Mouse (Mus musculus) embryo, embryonic 11.5 days (tissue): ENCODE data around the gene Arnt2.
A peak's percentile ranks its signal among the peaks of the same experiment; 100 is the strongest.

Experiments used
- DNase-seq: peaks from one replicate; pipeline ENCODE4 v3.0.0-alpha.2; 2012; ENCODE audit warnings: low read depth, low spot score

Arnt2 gene

DNA sequence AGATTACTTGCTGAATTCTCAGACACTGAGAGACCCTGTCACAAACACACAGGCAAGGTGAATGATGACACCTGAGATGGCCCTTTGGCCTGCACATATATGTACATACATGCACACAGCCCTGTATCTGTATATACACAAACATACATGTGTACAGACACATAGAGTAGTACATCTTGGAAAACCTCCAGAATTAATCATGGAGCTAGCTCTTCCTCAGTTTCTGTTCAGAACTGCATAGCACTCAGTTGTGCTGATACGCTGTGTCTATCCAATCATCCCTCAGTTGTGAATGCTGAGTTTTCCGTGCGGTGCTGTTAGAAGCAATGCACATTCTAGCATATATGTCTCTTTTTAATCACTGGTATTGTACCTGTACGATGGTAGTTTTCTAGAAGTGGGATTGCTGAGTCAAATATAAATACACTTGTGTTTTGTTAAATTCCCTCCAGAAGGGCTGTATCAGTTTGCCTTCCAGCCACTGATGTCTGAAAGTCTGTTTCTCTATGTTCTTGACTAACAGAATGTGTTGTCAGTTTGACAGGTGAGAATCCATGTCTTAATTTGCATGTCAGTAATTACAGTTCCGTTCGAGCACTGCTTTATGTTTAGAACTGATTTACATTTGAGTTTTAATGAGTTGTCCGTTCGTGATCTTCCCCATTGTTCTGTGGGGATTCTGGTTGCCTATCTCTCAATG is 123.3 kb downstream of the Arnt2 start:
- no peak for DNase-seq

DNA sequence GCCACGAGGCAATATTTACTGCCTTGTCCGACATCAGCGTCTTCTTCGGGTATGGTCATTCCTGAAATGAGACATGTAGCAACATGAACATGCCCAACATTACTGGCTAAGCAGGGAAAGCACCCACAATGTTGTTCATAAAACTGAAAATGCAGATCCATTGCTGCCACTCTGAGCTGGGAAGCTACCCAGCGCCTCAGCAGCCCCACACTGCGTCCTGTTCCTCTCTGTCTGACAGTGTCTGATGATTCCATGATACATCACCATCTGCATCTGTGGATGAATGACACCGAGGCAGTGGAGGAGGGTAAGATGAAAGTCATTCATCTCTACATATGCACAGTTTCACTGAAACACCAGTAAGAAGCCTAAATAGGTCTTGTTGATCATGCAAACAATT is 124.2 kb downstream of the Arnt2 start:
- no peak for DNase-seq

- DNase-seq: no peak
These were observed 125.0 kb downstream of the Arnt2 start for GRCm38 (mm10) chr7:84284974-84285373.

- no peak for DNase-seq
These were observed 127.7 kb downstream of the Arnt2 start for GRCm38 (mm10) chr7:84282231-84282630.

DNA sequence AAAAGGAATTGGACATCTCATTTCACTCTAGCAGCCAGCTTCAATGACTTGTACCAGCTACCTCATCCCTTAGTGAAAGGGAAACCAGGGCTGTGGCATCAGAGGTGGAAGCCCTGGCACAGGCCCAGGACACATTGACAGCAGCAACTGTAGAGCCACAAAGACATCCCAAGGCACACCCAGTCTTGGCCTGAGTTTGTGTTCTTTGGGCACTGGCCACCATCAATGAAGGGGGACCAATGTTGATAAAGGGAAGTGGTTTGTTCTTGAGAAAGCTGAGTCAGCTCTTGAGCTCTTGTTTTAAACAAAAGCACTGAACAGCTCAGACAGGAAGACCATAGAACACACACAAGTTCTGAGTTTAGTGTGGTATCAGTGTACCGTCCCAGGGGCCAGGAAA is 130.7 kb downstream of the Arnt2 start:
- no peak for DNase-seq

DNA sequence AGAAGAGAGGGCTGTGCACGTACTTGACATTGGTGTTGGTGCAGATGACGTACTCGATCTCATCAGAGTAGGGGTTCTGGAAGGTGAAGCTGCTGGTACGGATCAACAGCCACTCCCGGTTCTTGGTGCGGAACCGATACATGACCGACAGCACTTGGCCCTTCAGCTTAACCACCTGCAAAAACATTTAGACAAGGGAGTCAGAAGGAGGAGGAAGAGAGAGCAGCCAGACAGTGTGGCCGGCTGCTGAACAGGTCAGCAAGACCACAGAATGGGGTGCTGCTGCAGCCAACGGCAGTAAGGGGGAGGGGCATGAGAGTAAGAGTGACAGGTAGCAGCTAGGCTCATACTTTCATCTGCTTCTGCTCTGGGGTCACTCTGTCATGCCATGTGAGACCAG is 134.7 kb downstream of the Arnt2 start:
- no peak for DNase-seq

GRCm38 (mm10) chr7:84273930-84274329 is 136.0 kb downstream of the Arnt2 start:
- DNase-seq: no peak

DNA sequence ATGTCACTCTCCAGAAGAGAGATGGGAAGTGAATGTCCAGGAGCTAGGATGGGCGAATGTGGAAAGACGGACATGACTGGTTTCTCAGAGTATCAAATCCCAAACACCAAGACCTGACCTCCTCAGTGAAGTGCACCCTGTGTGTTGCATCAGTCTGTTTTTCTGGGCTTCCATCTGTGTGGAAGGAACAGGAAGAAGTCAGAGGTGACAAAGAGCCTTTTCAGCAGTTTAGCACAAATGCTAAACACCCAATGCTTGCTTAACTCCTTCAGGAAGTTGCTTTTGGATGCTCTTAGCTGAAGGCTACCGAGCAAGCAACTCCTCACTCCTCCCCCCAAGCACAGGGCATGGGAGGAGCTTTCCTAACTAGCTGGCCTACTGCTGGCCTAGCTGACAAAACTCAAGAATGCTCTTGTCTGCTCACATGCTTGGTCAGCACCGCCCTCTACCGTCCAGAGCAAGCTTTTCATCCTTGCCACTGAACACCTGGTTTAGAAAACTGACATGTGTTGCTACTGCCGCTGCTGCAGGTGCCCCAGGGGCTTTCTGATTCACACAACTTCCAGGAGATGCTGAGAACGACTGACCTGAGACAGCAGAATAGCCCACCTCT is 137.7 kb downstream of the Arnt2 start:
- peak; percentile 59 for DNase-seq

DNA sequence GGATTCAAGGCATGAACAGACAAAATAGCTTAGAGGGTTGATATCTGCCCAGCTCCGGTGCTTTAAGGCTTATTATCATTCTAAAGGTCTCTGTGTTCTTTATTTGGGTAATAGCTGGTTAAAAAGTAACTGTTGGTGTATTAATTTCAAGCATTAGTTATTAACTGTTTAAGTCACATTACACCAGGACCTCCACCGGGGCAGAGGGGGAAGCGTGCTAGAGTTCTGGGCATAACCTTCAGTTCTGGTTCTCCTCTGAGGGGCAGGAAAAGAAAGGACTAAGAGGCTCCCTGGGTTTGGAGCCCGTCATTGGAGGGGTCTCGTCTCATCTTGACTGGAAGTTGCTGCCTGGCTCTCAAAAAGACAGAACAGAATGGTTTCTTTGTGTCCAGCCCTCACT is 138.5 kb downstream of the Arnt2 start:
- DNase-seq: no peak

- no peak for DNase-seq
These were observed 146.5 kb downstream of the Arnt2 start for GRCm38 (mm10) chr7:84263466-84263865.

DNA sequence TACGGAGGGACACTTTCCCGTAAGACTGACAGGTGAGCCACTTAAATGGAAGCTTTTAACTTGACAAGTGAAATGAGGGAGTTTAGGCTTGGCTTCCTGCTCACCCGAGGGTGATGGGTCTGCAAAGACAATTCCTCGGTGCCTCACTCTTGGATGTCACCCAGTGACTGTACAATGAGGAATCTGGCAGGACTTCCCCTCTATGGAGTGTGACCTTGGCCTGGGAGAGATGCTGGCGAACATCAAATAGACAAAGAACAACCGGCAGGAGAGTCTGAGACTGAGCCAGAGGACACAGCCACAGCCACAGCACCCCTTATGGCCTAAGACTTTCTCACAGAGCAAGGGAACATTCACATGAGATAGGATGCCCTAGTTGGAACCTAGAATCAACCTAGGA is 148.6 kb downstream of the Arnt2 start:
- DNase-seq: no peak

- no peak for DNase-seq
These were observed 149.6 kb downstream of the Arnt2 start for GRCm38 (mm10) chr7:84260401-84260800.

- DNase-seq: no peak
These were observed 150.5 kb downstream of the Arnt2 start for GRCm38 (mm10) chr7:84259309-84259985.

- no peak for DNase-seq
These were observed 153.3 kb downstream of the Arnt2 start for GRCm38 (mm10) chr7:84256661-84257060.

DNA sequence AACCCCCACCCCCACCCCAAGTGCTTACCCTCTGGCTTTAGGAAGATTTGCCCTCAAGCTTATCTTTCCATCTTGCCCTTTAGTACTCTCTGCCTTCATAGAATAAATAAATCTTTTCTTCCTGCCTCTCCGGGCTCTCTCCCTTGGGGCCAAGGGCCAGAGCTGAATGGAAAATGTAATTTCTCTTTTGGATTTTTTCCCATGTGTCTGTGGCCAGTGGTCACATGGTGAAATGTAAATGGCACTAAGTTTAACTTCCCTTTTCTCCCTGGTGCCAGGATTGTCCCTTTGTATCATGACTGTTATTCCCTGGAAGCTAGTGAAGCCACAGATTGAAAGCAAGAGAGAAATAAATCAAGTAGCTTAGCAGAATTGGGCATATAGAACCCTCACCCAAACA is 153.7 kb downstream of the Arnt2 start:
- DNase-seq: no peak

- DNase-seq: no peak
These were observed 155.1 kb downstream of the Arnt2 start for GRCm38 (mm10) chr7:84254916-84255315.

GRCm38 (mm10) chr7:84254311-84254710 is 155.7 kb downstream of the Arnt2 start:
- DNase-seq: no peak

DNA sequence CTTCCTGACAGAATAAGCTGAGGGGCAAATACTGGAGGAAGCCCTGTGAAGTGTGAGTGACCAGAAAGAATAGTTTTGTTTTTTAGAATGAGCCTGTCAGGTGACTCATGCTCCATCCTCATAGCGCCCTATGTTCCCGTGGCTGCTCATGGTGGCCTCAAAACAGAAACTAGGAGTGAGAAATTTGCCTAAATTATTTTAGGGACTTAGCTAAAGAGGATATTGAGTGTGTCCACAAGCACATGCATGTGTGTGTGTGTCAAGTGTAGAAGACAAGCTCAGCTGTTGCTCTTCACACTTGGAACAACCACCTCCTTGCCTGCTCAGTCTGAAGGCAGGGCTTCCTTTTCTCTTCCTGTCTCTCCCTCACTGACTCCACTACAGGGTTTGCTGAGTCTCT is 158.3 kb downstream of the Arnt2 start:
- no peak for DNase-seq

DNA sequence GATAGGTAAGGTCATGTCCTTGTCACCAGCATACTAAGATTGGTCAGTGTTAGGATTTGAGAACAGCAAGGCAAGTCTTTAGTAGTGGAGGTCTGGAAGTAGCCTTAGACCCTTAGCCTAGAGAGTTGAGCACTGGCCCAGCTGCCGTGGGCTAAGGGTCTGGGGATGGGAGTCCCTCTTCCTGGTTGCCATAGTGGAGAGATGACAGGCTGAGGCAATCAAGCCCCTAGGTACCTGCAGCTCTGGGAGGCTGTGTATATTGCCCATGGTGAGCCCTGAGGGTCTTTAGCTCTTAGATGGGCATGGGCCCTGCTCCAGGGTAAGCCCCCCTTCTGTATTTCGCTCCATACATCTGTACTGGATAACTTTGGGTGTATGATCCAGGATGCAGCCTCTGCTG is 159.2 kb downstream of the Arnt2 start:
- DNase-seq: no peak

DNA sequence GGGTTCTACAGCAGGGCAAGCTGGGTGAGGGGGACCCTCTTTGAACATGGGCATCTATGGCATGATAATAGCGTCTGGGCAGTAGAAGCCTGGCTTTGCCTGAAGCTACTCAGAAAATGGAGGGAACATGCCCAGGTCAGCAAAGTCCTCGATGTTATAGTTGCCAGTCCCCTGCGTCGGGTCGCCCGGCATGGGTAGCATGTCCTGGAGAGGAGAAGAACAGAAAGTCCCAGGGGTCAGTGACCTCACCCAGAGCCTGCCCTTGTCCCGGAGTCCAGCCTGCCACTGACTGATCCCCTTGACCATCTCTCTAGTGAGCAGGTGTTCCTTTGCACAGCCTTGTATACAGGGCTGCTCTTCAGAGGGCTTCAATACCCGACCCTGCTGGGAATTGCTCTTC is 160.0 kb downstream of the Arnt2 start:
- DNase-seq: no peak

DNA sequence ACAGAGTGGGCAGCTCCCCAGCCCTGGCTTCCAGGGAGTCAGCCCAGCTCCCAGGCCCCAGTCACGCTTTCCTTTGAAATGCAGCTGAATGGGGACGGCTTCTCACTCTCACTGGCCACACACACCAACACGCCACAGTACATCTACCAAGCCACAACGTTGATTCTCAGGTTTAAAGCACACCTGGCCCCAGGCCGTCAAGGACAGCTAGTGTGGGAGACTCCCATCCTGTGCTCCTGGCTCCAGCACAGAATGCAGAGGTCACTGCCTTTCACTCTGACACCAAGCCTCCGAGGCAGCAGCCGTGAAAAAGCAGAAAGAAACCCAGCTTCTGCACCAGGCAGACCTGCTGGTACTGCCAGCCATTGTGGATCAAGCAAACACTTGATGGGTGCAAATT is 160.6 kb downstream of the Arnt2 start:
- DNase-seq: no peak

DNA sequence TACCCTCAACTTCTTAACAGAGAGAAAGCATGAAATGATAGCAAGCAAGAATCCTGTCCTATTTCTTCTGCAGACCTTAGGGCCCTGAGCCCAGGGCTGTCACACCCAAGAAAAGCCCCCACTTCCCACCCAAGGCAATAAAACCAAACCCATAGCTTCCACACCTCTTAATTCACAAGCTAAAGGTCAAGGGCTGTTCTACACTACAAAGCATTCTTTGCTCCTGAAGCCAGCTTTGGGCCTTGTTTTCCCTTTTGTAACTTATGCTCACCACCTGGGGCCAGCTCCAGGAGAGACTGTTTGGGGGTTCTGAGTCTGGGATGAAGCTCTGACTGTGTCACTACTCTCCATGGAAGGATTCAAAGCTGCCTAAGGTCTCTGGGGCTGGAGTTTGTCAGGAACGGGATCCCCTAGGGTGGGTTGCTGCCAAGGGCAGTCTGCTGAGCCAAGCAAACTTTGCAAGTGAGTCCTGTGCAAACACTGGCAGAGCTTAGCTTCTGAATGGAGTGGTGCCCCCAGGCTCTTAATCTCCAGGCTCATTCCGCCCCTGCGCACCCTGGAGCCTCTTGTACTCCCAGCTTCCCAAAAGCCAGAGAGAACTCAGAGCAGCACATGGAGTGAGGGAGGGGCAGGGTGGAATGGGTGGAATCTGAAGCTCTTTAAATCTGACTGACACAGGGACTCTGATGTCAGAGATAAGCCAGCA is 161.9 kb downstream of the Arnt2 start:
- DNase-seq: no peak
